Mouse (Mus musculus) megakaryocyte, embryonic 14.5 days (primary cell): ENCODE data around the gene B4galnt3. TPM values are rescaled to one million over a fixed set of nuclear protein-coding genes. Genes with fewer than 3 reads are reported as not detected.

Experiments used
- H3K27me3 ChIP-seq: replicated peaks from 2 replicates; pipeline ENCODE3; 2012; ENCODE audit warnings: inconsistent platforms
- H3K36me3 ChIP-seq: replicated peaks from 2 replicates; pipeline ENCODE3; 2012; ENCODE audit warnings: low read length, inconsistent platforms, mixed read lengths
- H3K4me1 ChIP-seq: 2 replicates; pipeline ENCODE4 v1.6.1; 2012; ENCODE audit warnings: inconsistent platforms
- H3K4me3 ChIP-seq: replicated peaks from 2 replicates; pipeline ENCODE3; 2012; ENCODE audit warnings: moderate library complexity, mild to moderate bottlenecking, inconsistent platforms
- H3K9me3 ChIP-seq: 2 replicates; pipeline ENCODE4 v1.6.1; 2012; ENCODE audit warnings: inconsistent platforms
- FLI1 ChIP-seq: IDR thresholded peaks from 2 replicates; pipeline ENCODE4 v1.6.1; 2012; ENCODE audit warnings: low read length, inconsistent platforms, mixed read lengths
- GATA1 ChIP-seq: IDR thresholded peaks from 3 replicates; pipeline ENCODE4 v1.6.1; 2012; ENCODE audit warnings: mixed read lengths, low read length, inconsistent platforms, borderline replicate concordance
- polyA plus RNA-seq: library from polyadenylated mRNA; stranded (reverse); fragments of >175 nt; gene quantifications from 2 replicates; pipeline ENCODE4 v1.2.3, GENCODE M21; 2012; ENCODE audit warnings: low replicate concordance; ENCODE audit not compliant: insufficient read depth

The B4galnt3 gene
- polyA plus RNA-seq, 1 experiment: 0.03 TPM

DNA sequence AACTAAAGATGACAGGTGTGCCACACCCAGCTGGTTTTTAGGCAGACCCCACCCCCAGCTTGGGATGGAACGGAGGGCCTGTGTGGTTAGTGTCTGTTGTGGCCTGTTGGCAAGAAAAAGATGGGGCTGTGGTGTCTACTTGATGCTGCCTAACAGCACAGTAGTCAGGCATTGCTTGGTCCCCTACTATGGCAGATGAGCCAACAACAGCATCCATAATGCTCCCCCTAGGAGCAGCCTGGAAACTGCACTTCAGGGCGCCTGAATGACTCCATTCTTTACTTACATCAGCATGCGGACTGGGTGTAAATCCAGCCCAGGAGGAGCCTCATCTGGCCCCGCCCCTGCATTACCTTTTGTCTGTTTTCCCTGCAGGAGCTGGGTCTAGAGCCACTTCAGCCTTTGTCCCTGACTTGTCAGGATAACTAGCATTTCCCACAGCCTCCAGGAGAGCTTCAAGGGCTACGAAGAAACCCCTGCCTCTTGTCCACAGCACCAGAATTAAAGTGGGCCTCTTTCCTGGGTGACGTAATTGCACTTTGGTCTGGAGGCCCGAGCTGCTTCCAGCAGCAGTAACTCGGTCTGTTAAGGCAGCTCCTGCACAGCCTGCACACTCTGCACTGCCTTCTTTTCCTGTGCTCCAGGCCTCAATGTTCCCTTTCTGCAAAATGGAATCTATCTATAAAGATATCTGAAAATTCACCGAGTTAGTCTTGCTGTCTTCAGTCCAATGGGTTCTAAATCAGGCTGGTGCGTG, 94.5 kb downstream of the B4galnt3 start:
- H3K4me3 ChIP-seq: no peak overlapping the region
- no peaks in the 10 kb centered on the region for H3K36me3 ChIP-seq
- H3K27me3 ChIP-seq: peaks cover 39% of the 10 kb centered on the region
- TF ChIP-seq GATA1 (no peak), FLI1 (no peak)
- peaks cover 17% of the 10 kb centered on the region for H3K4me1 ChIP-seq
- H3K9me3 ChIP-seq: no peaks in the 10 kb centered on the region

DNA sequence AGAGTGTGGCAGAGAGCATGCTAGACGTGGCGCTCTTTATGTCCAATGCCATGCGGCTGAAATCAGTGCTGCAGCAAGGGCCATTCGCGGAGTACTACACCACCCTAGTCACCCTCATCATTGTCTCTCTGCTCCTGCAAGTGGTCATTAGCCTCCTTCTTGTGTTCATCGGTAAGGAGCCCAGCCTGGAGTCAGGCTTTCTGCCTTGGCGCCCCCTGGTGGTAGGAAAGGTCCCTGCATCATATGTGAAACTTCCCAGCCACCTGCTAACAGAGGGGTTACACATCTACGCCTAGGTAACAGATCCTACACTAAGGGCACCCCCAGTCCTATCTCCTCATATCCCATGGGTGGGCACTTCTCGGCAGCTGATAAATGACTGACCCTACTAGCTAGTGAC, 96.4 kb downstream of the B4galnt3 start:
- no peaks in the 10 kb centered on the region for H3K9me3 ChIP-seq
- H3K4me3 ChIP-seq: peak overlapping the region; percentile 87
- no peaks in the 10 kb centered on the region for H3K36me3 ChIP-seq
- H3K27me3 ChIP-seq: peaks cover 23% of the 10 kb centered on the region
- TF ChIP-seq GATA1: no peak
- no peak for TF ChIP-seq FLI1
- peaks cover 25% of the 10 kb centered on the region for H3K4me1 ChIP-seq

DNA sequence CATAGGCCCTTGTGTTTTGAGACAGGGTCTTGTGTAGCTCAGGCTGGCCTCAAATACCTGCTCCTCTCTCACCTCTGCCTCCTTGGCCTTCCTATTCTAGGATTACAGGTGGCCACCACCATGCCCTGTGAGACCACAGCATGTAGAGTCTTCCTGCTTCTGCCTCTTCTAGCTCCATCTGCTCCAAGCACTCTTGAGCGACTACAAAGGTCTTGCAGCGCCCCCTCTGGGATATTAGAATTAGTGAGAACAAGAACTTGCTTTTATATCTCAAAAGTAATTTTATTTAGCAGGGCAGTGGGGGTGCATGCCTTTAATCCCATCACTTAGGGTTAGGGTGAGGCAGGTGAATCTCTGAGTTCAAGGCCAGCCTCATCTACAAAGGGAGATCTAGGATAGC, 97.5 kb downstream of the B4galnt3 start:
- Histone ChIP-seq H3K27me3 (peaks cover 12% of the 10 kb centered on the region), H3K9me3 (no peaks in the 10 kb centered on the region), H3K4me3 (no peak overlapping the region), H3K4me1 (peaks cover 35% of the 10 kb centered on the region), H3K36me3 (no peaks in the 10 kb centered on the region)
- no peak for TF ChIP-seq FLI1

DNA sequence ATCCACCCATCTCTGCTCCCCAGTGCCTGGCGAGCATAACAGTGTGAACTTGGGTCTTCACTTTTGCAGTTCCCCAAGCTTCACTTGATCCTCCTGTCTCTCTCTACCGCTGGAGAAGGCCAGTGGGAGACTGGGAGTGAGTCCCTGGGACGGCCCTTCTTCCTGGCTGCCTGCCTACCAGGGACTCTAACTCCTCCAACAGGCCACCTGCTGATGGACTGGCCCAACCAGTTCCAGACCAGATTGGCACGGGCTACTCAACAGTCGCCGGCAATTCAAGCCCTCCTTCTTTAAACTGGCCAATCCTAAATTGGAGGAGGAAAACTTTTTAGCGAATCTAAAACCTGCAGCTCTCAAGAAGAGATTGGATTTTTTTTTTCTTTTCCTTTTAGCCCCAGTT, 99.4 kb downstream of the B4galnt3 start:
- no peak overlapping the region for H3K4me3 ChIP-seq
- no peaks in the 10 kb centered on the region for H3K9me3 ChIP-seq
- TF ChIP-seq FLI1: no peak
- no peak for TF ChIP-seq GATA1
- no peaks in the 10 kb centered on the region for H3K36me3 ChIP-seq
- H3K27me3 ChIP-seq: peaks cover 8% of the 10 kb centered on the region
- H3K4me1 ChIP-seq: peaks cover 50% of the 10 kb centered on the region

DNA sequence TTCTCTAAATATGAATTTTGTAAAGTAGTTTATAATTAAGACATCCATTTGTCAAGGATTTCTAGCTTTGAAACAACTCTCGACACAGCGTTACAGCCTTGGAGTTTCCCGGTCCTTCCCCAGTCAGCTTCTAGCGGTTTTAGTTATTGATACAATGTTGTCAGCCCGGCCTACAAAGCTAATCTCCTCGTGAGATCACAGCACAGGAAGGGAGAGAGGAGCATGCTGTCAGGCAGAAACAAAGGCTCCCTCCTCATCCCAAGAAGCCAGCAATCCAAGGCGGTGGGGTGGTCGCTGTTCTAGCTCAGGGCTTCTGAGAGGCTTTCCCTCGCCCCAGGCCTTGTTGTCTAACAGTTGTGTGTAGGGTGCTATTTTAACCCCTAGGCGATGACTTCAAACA, 100.1 kb downstream of the B4galnt3 start:
- H3K4me3 ChIP-seq: no peak overlapping the region
- H3K4me1 ChIP-seq: peaks cover 54% of the 10 kb centered on the region
- H3K36me3 ChIP-seq: no peaks in the 10 kb centered on the region

DNA sequence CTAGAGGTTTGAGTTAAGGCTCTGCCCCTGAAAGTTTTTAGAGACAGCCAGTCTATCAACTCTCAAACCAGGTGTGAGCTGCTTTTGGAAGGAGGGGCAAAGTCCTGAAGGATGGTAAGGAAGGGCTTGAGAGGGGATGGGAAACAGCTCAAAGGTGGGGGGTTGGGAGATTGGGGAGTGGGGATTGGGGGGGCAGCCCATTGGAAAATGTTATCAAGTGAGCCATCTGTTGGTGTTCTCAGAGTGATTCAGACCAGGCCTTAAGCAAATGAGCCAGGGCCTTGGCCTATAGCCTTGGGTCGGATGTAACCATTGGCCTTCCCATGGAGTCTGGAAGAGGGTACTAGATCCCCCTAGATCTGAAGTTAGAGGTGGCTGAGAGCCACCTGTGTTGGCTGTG, 100.6 kb downstream of the B4galnt3 start:
- H3K27me3 ChIP-seq: peaks cover under 1% of the 10 kb centered on the region

More for the DNA sequence above, 100.1 kb downstream of the B4galnt3 start:
- no peak for TF ChIP-seq FLI1
- no peak for TF ChIP-seq GATA1
- peaks cover 5% of the 10 kb centered on the region for H3K27me3 ChIP-seq
- no peaks in the 10 kb centered on the region for H3K9me3 ChIP-seq

DNA sequence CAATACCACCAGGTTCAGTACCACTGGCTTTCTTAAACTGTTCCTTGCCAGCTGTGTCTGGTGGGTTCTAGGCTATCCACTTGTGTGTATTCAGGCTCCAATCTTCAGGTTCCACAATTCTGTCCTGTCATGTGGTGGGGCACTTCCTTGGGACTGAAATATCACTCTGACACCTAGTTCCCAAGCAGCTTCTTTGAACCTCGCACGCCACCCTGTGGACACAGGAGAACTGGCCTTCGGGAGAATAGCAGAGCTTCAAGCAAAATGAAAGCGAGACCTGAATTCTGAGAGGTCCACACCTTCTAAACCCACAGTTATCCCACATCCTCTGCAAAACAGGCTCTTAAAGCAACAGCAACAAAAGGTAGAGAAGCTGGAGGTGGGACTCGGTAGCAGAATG, 101.2 kb downstream of the B4galnt3 start:
- H3K4me1 ChIP-seq: peaks cover 65% of the 10 kb centered on the region
- H3K36me3 ChIP-seq: no peaks in the 10 kb centered on the region
- H3K4me3 ChIP-seq: peak overlapping the region; percentile 83

More for the DNA sequence above, 100.6 kb downstream of the B4galnt3 start:
- no peak for TF ChIP-seq GATA1
- TF ChIP-seq FLI1: no peak
- Histone ChIP-seq H3K36me3 (no peaks in the 10 kb centered on the region), H3K4me1 (peaks cover 59% of the 10 kb centered on the region), H3K4me3 (no peak overlapping the region), H3K9me3 (no peaks in the 10 kb centered on the region)

DNA sequence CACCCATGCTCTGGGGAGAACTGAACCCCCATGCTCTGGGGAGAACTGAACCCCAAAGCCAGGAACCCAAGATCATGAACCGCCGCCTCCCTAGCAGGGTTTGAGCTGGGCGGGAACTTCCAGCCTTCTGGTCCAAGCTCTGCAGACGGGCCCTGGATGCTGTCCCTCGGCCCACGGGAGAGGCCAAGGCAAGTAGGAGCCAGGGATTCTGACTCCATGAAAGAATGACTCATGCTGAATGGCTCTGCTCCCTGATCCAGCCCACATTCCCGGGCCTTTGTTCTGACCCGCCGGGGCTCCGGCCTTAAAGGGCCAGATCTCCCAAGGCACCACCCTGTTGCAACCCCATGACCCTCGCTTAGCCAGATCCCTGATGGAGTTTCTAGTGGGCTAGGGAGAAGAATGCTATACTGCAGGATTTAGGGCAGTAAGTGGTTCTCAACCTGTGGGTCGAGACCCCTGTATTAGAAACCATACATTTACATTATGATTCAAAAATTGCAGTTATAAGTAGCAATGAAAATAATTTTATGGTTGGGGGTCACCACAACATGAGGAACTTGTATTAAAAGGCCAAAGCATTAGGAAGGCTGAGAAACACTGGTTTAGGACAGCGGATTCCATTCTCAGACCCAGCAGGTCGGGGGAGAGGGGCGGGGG, 102.0 kb downstream of the B4galnt3 start:
- Histone ChIP-seq H3K4me1 (peaks cover 65% of the 10 kb centered on the region), H3K27me3 (no peaks in the 10 kb centered on the region), H3K4me3 (no peak overlapping the region), H3K9me3 (no peaks in the 10 kb centered on the region), H3K36me3 (no peaks in the 10 kb centered on the region)
- TF ChIP-seq GATA1 (no peak), FLI1 (no peak)

More for the DNA sequence above, 101.2 kb downstream of the B4galnt3 start:
- H3K9me3 ChIP-seq: no peaks in the 10 kb centered on the region
- TF ChIP-seq FLI1 (no peak), GATA1 (no peak)
- H3K27me3 ChIP-seq: no peaks in the 10 kb centered on the region

DNA sequence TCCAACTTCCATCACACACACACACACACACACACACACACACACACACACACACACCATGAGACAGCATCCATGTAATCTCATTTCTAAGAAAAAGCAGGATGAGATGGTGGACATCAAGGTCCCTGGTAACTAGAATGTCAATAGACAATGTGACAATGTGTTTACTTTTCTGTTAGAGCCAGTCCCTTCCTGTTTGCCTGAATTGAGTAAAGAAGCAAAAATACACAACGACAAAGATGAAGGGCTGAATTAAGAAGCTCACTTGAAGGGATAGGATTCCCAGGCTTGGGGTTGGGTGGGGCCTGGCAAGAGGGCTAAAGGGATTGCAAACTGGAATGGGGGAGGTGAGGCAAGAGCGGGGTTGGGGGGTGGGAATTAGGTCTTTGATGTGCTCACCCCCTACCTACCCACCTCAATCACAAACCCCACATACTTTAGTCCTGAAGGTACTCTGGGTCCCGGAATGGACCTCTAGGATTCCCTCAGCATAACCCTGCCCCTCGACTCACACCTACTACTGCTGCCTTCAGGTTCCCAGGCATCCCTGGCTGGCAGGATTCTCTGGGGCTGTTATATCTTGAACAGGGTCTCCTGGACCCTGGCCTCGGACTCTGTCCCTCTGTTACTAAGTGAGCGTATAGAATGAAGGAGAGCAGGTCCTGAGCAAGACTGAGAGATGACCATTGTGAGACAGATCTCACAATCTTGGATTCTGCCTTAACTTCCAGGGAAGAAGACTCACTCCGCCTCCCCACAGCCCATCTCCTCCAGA, 102.8 kb downstream of the B4galnt3 start:
- H3K4me1 ChIP-seq: peaks cover 66% of the 10 kb centered on the region
- H3K9me3 ChIP-seq: no peaks in the 10 kb centered on the region
- TF ChIP-seq FLI1 (no peak), GATA1 (no peak)
- peaks cover under 1% of the 10 kb centered on the region for H3K27me3 ChIP-seq
- H3K4me3 ChIP-seq: no peak overlapping the region
- no peaks in the 10 kb centered on the region for H3K36me3 ChIP-seq
